Mouse (Mus musculus): ENCODE results near the gene Mpi. TPM values are rescaled to one million over a fixed set of nuclear protein-coding genes. Genes with fewer than 3 reads are reported as not detected.
A peak's percentile ranks its signal among the peaks of the same experiment; 100 is the strongest.

Mpi gene
- polyA plus RNA-seq, 1 experiment from 2014 or later = 56.8 TPM

GRCm38 (mm10) chr9:57560861-57561710 lies 8.5 kb upstream of the Mpi start, which contains the start of gene Scamp2:
Gene Scamp2 (plus strand): TSS chr9:57560943.
- Histone ChIP-seq H3K9me3 (no peaks in the 10 kb centered on the region), H3K36me3 (no peaks in the 10 kb centered on the region), H3K9ac (replicated peaks) (peak within 1 kb of the TSS; percentile 61), H3K27me3 (no peaks in the 10 kb centered on the region; the same call in 1 of the 2 replicates), H3K4me3 (replicated peaks) (peak within 1 kb of the TSS; percentile 71), H3K27ac (peak within 1 kb of the TSS; percentile 53; the same call in 1 of the 2 replicates), H3K4me2 (peak within 1 kb of the TSS; percentile 81), H3K4me1 (replicated peaks) (peaks cover 36% of the 10 kb centered on the region)
- WGBS = 1% methylated on average over 37 of the region's 37 CpGs
- peak; percentile 99 for ATAC-seq (ENCODE audit: insufficient number of reproducible peaks, insufficient read depth, low FRiP score, low TSS enrichment, low read depth)

GRCm38 (mm10) chr9:57560263-57560662 lies 7.7 kb upstream of the Mpi start:
- ATAC-seq (ENCODE audit: insufficient number of reproducible peaks, insufficient read depth, low FRiP score, low TSS enrichment, low read depth) = no peak
- H3K27ac ChIP-seq = peak overlapping the region; percentile 53; the same call in 1 of the 2 replicates

DNA sequence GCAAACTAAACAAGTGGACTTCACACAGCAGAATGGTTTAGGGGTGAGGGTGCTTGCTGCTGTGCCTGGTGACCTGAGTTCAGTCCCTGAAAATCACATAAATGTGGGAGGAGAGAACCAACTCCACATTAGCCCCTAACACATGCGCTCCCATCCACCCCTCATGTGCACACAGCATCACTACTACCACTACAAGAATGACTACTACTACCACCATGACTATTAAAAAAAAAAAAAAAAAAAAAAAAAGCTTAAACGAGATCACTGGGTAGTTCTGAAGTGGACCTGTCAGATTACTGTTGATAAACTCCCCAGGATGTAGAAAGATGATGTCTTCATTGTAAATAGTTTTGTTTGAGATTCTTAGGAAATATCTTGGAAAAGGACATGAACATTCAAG lies 7.0 kb upstream of the Mpi start:
- H3K4me3 ChIP-seq (replicated peaks) = no peak overlapping the region
- WGBS = 71% methylated on average over 2 of the region's 2 CpGs
- no peaks in the 10 kb centered on the region; the same call in 1 of the 2 replicates for H3K27me3 ChIP-seq
- no peak overlapping the region for H3K4me2 ChIP-seq
- H3K4me1 ChIP-seq (replicated peaks) = peaks cover 23% of the 10 kb centered on the region
- no peak overlapping the region for H3K27ac ChIP-seq
- H3K36me3 ChIP-seq = no peaks in the 10 kb centered on the region
- H3K9me3 ChIP-seq = no peaks in the 10 kb centered on the region
- no peak for ATAC-seq (ENCODE audit: insufficient number of reproducible peaks, insufficient read depth, low FRiP score, low TSS enrichment, low read depth)
- no peak overlapping the region for H3K9ac ChIP-seq (replicated peaks)

More at GRCm38 (mm10) chr9:57560263-57560662, 7.7 kb upstream of the Mpi start:
- peaks cover 27% of the 10 kb centered on the region for H3K4me1 ChIP-seq (replicated peaks)
- H3K4me3 ChIP-seq (replicated peaks) = peak overlapping the region; percentile 71
- H3K27me3 ChIP-seq = no peaks in the 10 kb centered on the region; the same call in 1 of the 2 replicates
- WGBS = 36% methylated on average over 7 of the region's 7 CpGs
- no peaks in the 10 kb centered on the region for H3K9me3 ChIP-seq
- H3K36me3 ChIP-seq = no peaks in the 10 kb centered on the region
- H3K9ac ChIP-seq (replicated peaks) = peak overlapping the region; percentile 61
- peak overlapping the region; percentile 81 for H3K4me2 ChIP-seq

DNA sequence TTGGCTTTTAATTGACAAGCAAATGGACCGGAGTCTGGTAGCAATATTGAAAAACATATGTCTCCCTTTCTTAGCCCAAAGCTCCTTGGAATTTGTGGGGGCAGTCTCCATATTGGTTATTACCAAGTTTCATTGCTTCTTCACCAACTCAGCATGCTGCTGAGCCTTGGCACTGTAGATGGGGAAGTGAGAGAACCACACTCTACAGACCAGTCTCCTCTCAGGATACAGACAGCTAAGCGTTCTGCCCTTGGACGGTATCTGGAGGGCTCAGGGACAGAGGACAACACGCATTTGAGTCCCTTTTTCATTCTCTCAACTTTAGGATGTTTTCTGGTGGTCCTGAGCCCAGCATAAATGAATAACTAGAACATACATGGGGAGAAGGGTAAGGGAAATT lies 6.1 kb upstream of the Mpi start:
- Histone ChIP-seq H3K9me3 (no peaks in the 10 kb centered on the region), H3K36me3 (no peaks in the 10 kb centered on the region), H3K4me2 (no peak overlapping the region), H3K27ac (no peak overlapping the region), H3K4me1 (replicated peaks) (peaks cover 23% of the 10 kb centered on the region), H3K9ac (replicated peaks) (no peak overlapping the region), H3K4me3 (replicated peaks) (no peak overlapping the region), H3K27me3 (no peaks in the 10 kb centered on the region; the same call in 1 of the 2 replicates)
- 88% methylated on average over 4 of the region's 4 CpGs for WGBS
- ATAC-seq (ENCODE audit: insufficient number of reproducible peaks, insufficient read depth, low FRiP score, low TSS enrichment, low read depth) = no peak

DNA sequence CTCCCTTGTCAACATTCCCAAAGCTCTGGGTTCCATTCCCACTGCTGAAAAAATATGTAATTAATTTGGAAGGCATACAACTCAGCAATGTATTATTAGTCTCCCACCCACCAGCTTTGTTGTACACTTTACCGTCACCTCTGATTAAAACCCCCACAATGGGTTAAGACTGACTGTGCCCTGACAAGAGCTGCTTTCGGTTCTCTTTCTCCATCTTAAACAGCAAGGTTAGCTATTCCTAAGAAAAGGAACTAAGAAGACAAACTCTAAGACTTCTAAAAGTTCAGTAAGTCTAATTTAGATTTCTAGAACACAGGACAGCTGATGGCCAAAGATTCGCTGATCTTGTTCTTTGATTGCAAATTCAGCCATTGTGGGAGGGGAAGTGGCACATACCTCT lies 4.7 kb upstream of the Mpi start:
- Histone ChIP-seq H3K4me3 (replicated peaks) (no peak overlapping the region), H3K4me2 (no peak overlapping the region), H3K9ac (replicated peaks) (no peak overlapping the region), H3K4me1 (replicated peaks) (peaks cover 14% of the 10 kb centered on the region), H3K27ac (no peak overlapping the region), H3K36me3 (no peaks in the 10 kb centered on the region), H3K9me3 (no peaks in the 10 kb centered on the region), H3K27me3 (no peaks in the 10 kb centered on the region; the same call in 1 of the 2 replicates)
- no peak for ATAC-seq (ENCODE audit: insufficient number of reproducible peaks, insufficient read depth, low FRiP score, low TSS enrichment, low read depth)
- WGBS = 86% methylated on average over 3 of the region's 3 CpGs

- Histone ChIP-seq H3K4me3 (replicated peaks) (no peak overlapping the region), H3K36me3 (peaks cover 10% of the 10 kb centered on the region), H3K9ac (replicated peaks) (no peak overlapping the region), H3K9me3 (no peaks in the 10 kb centered on the region), H3K27me3 (no peaks in the 10 kb centered on the region; the same call in 1 of the 2 replicates), H3K4me2 (no peak overlapping the region), H3K4me1 (replicated peaks) (peaks cover 7% of the 10 kb centered on the region), H3K27ac (no peak overlapping the region)
- WGBS = 34% methylated on average over 3 of the region's 3 CpGs
- no peak for ATAC-seq (ENCODE audit: insufficient number of reproducible peaks, insufficient read depth, low FRiP score, low TSS enrichment, low read depth)
Measured at GRCm38 (mm10) chr9:57554753-57555152, 2.2 kb upstream of the Mpi start.

GRCm38 (mm10) chr9:57553119-57553518 lies 556 bp upstream of the Mpi start:
- ATAC-seq (ENCODE audit: insufficient number of reproducible peaks, insufficient read depth, low FRiP score, low TSS enrichment, low read depth) = no peak
- 74% methylated on average over 11 of the region's 11 CpGs for WGBS

GRCm38 (mm10) chr9:57550126-57550862 lies 2.3 kb downstream of the Mpi start:
- Histone ChIP-seq H3K4me2 (no peak overlapping the region), H3K36me3 (peaks cover 55% of the 10 kb centered on the region), H3K27me3 (no peaks in the 10 kb centered on the region), H3K4me1 (replicated peaks) (peaks cover 7% of the 10 kb centered on the region), H3K27ac (no peak overlapping the region), H3K4me3 (replicated peaks) (no peak overlapping the region), H3K9me3 (no peaks in the 10 kb centered on the region), H3K9ac (replicated peaks) (no peak overlapping the region)
- no peak for ATAC-seq (ENCODE audit: insufficient number of reproducible peaks, insufficient read depth, low FRiP score, low TSS enrichment, low read depth)
- 87% methylated on average over 11 of the region's 11 CpGs for WGBS

More at GRCm38 (mm10) chr9:57553119-57553518, 556 bp upstream of the Mpi start:
- no peak overlapping the region for H3K4me2 ChIP-seq
- no peaks in the 10 kb centered on the region for H3K27me3 ChIP-seq
- peaks cover 27% of the 10 kb centered on the region for H3K36me3 ChIP-seq
- H3K9ac ChIP-seq (replicated peaks) = no peak overlapping the region
- H3K4me3 ChIP-seq (replicated peaks) = 0 out of 2 replicates have a peak overlapping the region, but pooled peaks have one; percentile 67
- peaks cover 7% of the 10 kb centered on the region for H3K4me1 ChIP-seq (replicated peaks)
- no peak overlapping the region for H3K27ac ChIP-seq
- no peaks in the 10 kb centered on the region for H3K9me3 ChIP-seq

DNA sequence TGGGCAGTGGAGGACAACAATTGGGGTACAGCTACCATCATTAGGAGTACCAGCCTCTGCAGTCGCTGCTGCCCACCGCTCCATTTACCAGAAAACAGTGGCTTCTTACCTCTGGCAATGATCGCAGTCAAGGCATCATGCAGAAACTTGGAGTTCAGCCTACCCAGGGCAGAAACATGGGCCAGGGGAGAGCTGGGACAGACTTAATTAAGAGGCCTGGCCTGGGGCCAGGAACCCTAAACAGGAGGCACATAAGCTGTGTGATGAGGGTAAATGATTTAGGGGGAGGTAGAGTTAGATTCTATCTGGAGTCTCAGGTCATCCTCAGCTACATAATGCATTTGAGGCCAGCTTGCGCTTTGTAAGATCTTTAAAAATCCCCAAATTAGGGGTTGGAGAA lies 3.4 kb downstream of the Mpi start:
- Histone ChIP-seq H3K36me3 (peaks cover 66% of the 10 kb centered on the region), H3K9me3 (no peaks in the 10 kb centered on the region), H3K4me1 (replicated peaks) (peaks cover 7% of the 10 kb centered on the region), H3K27ac (no peak overlapping the region), H3K4me3 (replicated peaks) (no peak overlapping the region), H3K9ac (replicated peaks) (no peak overlapping the region), H3K4me2 (no peak overlapping the region), H3K27me3 (no peaks in the 10 kb centered on the region)
- no peak for ATAC-seq (ENCODE audit: insufficient number of reproducible peaks, insufficient read depth, low FRiP score, low TSS enrichment, low read depth)
- WGBS = 90% methylated on average over 4 of the region's 4 CpGs

DNA sequence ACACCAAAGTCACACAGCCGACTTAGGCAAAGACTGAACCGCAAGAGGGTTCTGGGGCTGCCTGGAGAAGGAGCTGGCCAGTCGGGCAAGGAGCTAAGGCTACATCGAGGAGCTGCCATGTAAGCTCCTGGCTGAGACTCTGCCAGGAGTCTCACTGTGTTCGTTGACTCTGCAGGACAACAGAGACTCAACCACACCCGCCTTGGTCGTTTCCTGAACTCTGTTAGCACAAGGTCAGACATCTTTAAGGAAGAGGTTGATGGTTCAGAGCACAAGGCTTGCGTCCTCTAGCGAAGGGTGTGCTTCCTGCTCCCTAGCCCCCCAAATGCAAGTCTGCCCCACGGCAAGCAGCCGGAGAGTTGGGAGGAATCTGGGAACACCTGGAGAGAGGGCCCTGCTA lies 4.7 kb downstream of the Mpi start:
- Histone ChIP-seq H3K9me3 (no peaks in the 10 kb centered on the region), H3K27ac (no peak overlapping the region), H3K4me2 (no peak overlapping the region), H3K4me1 (replicated peaks) (peaks cover 7% of the 10 kb centered on the region), H3K4me3 (replicated peaks) (no peak overlapping the region), H3K36me3 (peaks cover 79% of the 10 kb centered on the region), H3K9ac (replicated peaks) (no peak overlapping the region), H3K27me3 (no peaks in the 10 kb centered on the region)
- 92% methylated on average over 11 of the region's 11 CpGs for WGBS
- ATAC-seq (ENCODE audit: insufficient number of reproducible peaks, insufficient read depth, low FRiP score, low TSS enrichment, low read depth) = no peak

DNA sequence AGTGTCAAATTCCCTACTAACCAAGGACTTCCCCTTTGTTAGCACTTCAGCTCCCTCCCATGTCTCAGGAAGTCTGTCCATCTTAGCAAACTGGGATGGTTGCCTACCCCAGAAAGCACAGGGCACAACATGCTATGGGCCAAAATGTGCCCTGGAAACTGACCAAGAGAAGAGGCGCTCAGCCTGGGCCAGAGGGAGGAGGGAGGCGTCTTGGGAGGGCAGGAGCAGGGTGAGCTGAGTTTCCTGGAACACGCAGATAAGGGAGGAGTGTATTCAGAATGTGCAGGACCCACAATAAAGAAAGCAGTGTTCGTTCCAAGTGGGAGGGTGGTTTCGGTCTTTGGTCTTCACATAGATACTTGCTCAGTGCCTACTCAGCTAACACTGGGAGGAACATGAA lies 5.3 kb downstream of the Mpi start:
- Histone ChIP-seq H3K4me2 (no peak overlapping the region), H3K9me3 (no peaks in the 10 kb centered on the region), H3K9ac (replicated peaks) (no peak overlapping the region), H3K27ac (no peak overlapping the region), H3K36me3 (peaks cover 85% of the 10 kb centered on the region), H3K4me3 (replicated peaks) (no peak overlapping the region), H3K4me1 (replicated peaks) (peaks cover 7% of the 10 kb centered on the region), H3K27me3 (no peaks in the 10 kb centered on the region)
- 89% methylated on average over 5 of the region's 5 CpGs for WGBS
- ATAC-seq (ENCODE audit: insufficient number of reproducible peaks, insufficient read depth, low FRiP score, low TSS enrichment, low read depth) = no peak
